Mouse (Mus musculus): ENCODE measurements around the gene Dgke.

- no peak for TF ChIP-seq CTCF (IDR thresholded peaks at IDR 0.05)
- TF ChIP-seq EP300 (IDR thresholded peaks at IDR 0.05), result no peak
Measured at GRCm38 (mm10) chr11:89025603-89026002, 41.0 kb downstream of the Dgke start.
